Mouse (Mus musculus): ENCODE results near the gene Socs3. TPM values are rescaled to one million over a fixed set of nuclear protein-coding genes. Genes with fewer than 3 reads are reported as not detected.

The Socs3 gene
- total RNA-seq, 1 experiment from 2014 or later: 10.4 TPM

DNA sequence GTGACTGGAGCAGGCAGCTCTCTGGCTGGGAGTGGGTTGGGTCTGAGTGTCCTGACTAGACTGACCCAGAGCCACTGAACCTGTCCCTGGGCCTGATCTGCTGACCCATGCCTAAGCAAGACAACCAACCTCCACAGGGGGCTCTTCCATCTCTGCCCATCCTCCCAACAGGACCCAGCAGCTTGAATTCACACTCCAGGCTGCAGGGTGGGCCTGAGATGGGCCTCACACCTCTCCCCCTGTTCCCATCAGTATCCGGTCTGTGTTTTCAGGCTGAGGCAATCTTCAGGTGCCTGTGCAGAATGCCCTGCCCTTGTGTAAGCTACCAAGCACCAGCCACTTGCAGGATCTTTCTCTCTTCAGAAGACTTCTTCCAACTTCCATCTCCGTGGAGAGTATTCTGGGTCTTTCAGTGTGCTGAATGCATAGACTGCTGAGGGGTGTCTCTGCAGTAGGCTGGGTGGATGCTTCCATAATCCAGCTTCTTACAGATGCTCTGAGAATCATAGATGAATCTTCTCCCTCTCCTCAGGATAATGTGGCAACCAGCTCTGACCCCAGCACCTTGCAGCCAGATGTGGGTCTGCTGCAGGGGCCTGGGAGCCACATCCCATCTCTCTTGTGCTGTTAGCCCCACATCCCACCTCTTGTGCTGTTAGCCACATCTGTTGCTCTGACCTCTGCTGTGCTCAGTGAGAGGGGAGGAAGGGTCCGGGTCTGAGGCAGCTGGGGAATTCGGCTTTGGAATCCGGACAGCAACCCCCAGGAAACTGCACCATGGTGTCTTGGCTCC is 35.1 kb downstream of the Socs3 start:
- no peak for ATAC-seq (replicated peaks; ENCODE audit: low read depth, poor library complexity, severe bottlenecking)

DNA sequence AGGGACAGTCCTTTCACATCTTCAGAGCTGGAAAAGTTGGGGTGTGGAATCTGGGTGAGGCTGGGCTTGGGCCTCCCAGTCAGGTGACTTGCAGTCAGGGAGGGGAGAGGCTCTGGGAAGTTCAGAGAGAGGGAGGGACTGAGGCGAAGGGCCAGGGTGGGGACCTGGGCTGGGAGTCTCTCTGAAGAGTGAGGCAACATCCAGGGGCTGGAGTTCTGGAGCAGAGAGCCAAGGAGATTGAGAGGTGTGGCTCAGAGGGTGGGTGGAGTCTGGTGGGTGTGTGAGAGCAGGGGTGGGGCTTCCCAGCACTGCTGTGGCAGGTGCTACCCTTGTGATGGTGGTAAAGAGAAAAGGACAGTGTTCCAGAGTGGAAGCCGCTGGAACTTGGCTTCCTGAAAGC is 35.7 kb downstream of the Socs3 start:
- ATAC-seq (replicated peaks; ENCODE audit: low read depth, poor library complexity, severe bottlenecking): no peak

DNA sequence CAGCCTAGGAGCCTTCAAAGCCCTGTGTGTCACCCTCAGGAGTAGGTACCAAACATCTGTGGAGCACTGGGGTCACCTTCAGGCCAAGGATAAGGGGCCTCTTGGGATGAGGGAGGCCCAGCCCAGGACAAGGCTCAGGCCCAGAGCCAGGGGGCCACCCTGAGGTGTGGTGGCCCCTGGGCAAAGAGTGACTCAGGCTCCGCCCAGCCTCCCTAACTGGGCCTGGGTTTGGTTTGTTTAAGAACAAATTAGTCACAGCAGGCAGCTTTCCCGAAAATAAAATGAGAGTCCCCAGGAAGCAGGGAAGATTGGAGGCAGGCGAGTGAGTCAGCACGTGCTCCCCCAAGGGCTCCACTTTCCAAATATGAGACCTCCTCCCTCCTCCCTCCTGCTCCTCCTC is 37.7 kb downstream of the Socs3 start:
- ATAC-seq (replicated peaks; ENCODE audit: low read depth, poor library complexity, severe bottlenecking): no peak

DNA sequence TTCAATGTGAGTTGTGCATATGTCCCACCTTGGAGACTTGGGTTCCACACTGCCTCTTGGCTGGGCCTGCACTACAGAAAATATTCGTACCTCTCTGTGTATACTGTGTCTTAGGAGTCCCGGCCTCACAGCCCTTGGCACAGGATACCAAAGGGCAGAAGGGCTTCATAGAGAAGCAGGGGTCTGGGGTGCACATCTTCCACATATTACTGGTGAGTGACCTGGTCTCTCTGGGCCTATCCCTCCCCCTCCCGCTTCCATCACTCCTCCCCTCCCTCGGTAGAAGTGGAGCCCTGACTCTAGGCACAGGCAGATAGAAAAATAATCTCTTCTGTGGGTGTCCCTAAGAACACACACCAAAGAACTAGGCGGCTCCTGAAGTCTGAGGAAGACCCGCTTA is 38.3 kb downstream of the Socs3 start:
- ATAC-seq (replicated peaks; ENCODE audit: low read depth, poor library complexity, severe bottlenecking): no peak

DNA sequence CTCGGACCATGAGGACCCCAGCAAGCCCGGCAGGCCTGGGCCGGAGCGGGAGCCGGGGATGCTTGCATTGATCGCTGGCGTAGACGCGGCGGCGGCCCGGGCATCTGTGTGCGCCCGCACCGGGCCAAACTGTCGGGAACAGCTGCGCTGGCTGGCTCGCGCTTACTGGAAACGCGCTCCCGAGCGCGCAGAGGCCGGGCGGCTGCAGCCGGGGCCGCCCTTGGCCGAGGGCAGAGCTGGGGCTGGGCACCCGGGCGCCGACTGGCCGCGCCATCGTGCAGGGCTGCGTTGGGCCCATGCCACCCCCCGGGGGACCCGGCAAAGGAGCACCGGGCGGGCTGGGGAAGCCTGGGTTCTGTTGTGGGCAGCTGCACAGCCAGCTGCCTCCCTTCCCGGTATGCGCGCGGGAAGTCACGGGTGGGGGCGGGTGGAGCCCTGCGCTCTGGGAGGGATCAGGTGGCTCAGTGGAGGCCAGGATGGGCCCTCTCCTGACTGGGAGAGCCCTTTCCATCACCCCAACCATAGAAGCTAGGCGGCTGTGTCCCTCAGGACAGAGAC is 39.0 kb downstream of the Socs3 start:
- no peak for ATAC-seq (replicated peaks; ENCODE audit: low read depth, poor library complexity, severe bottlenecking)

DNA sequence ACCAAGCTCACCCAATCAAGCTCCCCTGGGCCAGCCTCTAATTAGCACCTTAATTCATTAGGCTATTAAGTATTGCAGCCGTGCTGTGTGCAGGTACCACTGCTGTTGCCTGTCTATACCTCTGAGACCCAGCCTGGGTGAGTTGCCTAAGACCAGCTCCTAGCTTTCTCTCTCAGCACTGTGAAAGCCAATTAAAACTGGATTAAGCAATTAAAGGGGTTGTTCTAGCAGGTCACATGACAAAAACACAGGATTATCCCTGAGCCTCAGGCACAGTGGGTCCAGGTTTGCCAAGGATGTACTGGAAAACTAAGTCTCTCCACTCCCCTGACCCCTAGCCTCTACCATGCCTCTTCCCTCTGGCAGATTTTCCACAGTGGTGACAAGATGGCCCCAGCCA is 44.3 kb downstream of the Socs3 start:
- ATAC-seq (replicated peaks; ENCODE audit: low read depth, poor library complexity, severe bottlenecking): no peak

DNA sequence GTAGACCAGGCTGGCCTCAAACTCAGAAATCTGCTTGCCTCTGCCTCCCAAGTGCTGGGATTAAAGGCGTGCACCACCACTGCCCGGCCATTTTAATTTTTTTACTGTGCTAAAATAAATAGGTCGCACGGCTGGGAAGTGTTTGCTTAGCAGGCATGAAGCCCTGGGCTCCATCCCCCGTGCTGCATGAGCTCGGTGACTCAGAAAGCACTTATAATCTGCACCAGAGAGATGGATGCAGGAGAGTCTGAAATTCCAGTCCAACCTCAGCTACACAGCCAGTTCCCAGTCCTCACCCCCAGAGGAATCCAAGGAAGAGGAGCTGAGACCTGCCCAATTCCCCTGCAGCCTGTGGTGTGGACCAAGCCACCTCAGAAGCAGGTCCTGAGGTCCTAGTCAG is 45.4 kb downstream of the Socs3 start:
- no peak for ATAC-seq (replicated peaks; ENCODE audit: low read depth, poor library complexity, severe bottlenecking)

DNA sequence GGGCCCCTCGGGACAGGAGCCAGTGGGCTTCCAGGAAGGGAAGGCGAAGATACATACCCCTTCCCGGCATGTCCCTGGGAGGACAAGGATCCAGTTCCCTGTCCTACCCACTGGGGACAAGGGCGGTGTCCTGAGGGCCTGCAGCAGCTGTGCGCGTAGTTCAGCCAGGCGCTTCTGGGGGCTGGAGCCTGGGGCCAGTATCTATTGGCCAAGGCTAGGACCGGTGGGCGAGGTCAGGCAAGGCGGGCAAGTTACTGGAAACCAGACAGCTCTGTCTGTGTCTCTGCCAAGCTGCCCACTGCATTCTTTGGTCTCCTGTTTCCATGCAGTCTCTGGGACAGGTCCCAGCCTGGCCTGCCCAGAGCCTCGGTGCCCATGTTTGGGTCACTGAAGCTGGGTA is 46.6 kb downstream of the Socs3 start:
- no peak for ATAC-seq (replicated peaks; ENCODE audit: low read depth, poor library complexity, severe bottlenecking)

DNA sequence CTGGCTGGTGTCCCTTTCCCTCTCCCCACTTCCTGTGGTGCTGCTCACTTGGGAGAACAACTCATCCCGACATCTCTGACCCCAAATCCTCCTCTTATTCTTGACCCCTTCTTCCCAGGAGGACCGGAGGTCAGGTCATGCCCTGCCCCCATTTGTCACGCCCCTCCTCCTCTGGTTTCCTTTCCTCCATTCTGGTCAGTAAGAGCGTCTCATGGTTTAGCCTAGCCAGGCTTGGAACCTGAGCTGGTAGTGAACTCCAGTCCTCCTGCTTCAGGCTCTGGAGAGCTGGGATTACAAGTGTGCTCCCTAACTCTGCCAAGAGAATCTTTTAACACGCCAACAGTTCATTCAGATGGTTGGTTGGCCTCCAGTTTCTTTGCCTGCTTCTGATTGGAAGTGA is 50.6 kb downstream of the Socs3 start:
- no peak for ATAC-seq (replicated peaks; ENCODE audit: low read depth, poor library complexity, severe bottlenecking)

DNA sequence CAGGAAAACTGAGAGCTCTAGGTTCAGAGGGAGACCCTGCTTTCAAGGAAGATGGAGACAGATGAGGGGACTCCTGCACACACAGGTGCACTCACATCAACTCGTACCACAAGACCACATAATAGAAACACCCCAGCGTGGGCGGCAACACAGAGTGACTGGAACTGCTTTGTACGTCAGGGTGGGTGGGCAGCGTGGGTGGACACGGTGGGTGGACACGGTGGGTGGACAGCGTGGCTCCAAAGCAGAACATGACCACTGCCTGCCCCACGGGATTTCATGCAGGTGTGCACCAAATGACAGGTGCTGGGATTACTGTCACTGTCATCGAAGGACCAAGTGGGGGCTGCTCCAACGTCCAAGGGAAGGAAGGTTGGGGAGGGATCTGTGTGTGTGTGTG is 51.3 kb downstream of the Socs3 start:
- ATAC-seq (replicated peaks; ENCODE audit: low read depth, poor library complexity, severe bottlenecking): no peak

Other genes starting within 250 kb of the Socs3 start
- gene Tmc8, start 188.0 kb downstream of the Socs3 start, total RNA-seq (2017): 1.6 and 8.4 TPM in 2 replicates
- gene Tmc6, start 187.8 kb downstream of the Socs3 start, total RNA-seq (2017): 11.4 and 40.7 TPM in 2 replicates
- gene 6030468B19Rik, start 172.4 kb downstream of the Socs3 start, total RNA-seq (2017): 0.69 TPM in 1 of 2 replicates, not detected in the other
- gene Gm20708, start 160.4 kb downstream of the Socs3 start, total RNA-seq (2017): 2.5 and 3.1 TPM in 2 replicates
- 93.0 and 96.3 TPM in 2 replicates for gene Syngr2, start 160.4 kb downstream of the Socs3 start, total RNA-seq (2017)
- 0.27 TPM in 1 of 2 replicates, not detected in the other for gene Afmid, start 144.1 kb downstream of the Socs3 start, total RNA-seq (2017)
- gene Tk1, start 144.0 kb downstream of the Socs3 start, total RNA-seq (2017): 61.6 and 75.3 TPM in 2 replicates
- 192 and 193 TPM in 2 replicates for gene Birc5, start 120.8 kb downstream of the Socs3 start, total RNA-seq (2017)
- not detected in 2 replicates for gene Tmem235, start 109.3 kb downstream of the Socs3 start, total RNA-seq (2017)
- 5.4 and 6.0 TPM in 2 replicates for gene Tha1, start 96.6 kb downstream of the Socs3 start, total RNA-seq (2017)
- gene Pgs1, start 16.2 kb upstream of the Socs3 start, total RNA-seq (2017): 6.8 and 11.7 TPM in 2 replicates
- not detected in 2 replicates for gene Dnah17, start 160.6 kb upstream of the Socs3 start, total RNA-seq (2017)

Measured in common myeloid progenitor, adult 5-6 weeks (primary cell).